In genomic region chr15:86996196-86996595, GRCm38 (mm10) we compare ENCODE assay signal across 17 mouse cellular contexts.
"Had no signal": no experiment of that assay in that cellular context is flagged by ENCODE, and none has a peak within 500 bp of the region (broad histone marks: within the 10 kb centered on the region; RNA-seq: fewer than 3 reads in every experiment).

No protein-coding gene starts in this region.

- H3K9me3 ChIP-seq: limb, embryonic 12.5 days; limb, embryonic 15.5 days; lung, embryonic 15.5 days; midbrain, embryonic 12.5 days had no signal

- ATAC-seq: liver, embryonic 12.5 days; midbrain, embryonic 16.5 days had no signal

- H3K4me3 ChIP-seq: layer of hippocampus, adult 2 months; limb, embryonic 12.5 days; limb, embryonic 15.5 days; liver, embryonic 12.5 days; liver, embryonic 15.5 days; lung, embryonic 15.5 days; midbrain, embryonic 12.5 days had no signal

- H3K4me1 ChIP-seq: limb, embryonic 12.5 days; limb, embryonic 15.5 days; liver, embryonic 12.5 days; liver, embryonic 15.5 days; lung, embryonic 15.5 days; midbrain, embryonic 12.5 days had no signal

- H3K4me2 ChIP-seq: limb, embryonic 12.5 days; limb, embryonic 15.5 days; liver, embryonic 12.5 days; liver, embryonic 15.5 days; lung, embryonic 15.5 days; midbrain, embryonic 12.5 days had no signal

- H3K27ac ChIP-seq: kidney, postnatal 0 days; layer of hippocampus, adult 2 months; limb, embryonic 12.5 days; limb, embryonic 15.5 days; liver, embryonic 12.5 days; liver, embryonic 15.5 days; lung, embryonic 15.5 days; midbrain, embryonic 12.5 days had no signal

- H3K27me3 ChIP-seq: limb, embryonic 12.5 days; limb, embryonic 15.5 days; liver, embryonic 12.5 days; liver, embryonic 15.5 days; lung, embryonic 15.5 days; midbrain, embryonic 12.5 days had no signal

- DNase-seq: kidney, adult 2 months; kidney, postnatal 25 days; layer of hippocampus, adult 9-11 months; lung, adult 18-20 months; lung, postnatal 10 days; lung, postnatal 36 days; thymus, adult 18-20 months; thymus, postnatal 36 days had no signal

- H3K9ac ChIP-seq: limb, embryonic 12.5 days; limb, embryonic 15.5 days; liver, embryonic 12.5 days; liver, embryonic 15.5 days; lung, embryonic 15.5 days; midbrain, embryonic 12.5 days had no signal

- H3K36me3 ChIP-seq: limb, embryonic 12.5 days; limb, embryonic 15.5 days; liver, embryonic 12.5 days; liver, embryonic 15.5 days; lung, embryonic 15.5 days; midbrain, embryonic 12.5 days had no signal
